Mouse (Mus musculus): ENCODE measurements around the gene Fyb2. TPM values are rescaled to one million over a fixed set of nuclear protein-coding genes. Genes with fewer than 3 reads are reported as not detected.

The Fyb2 gene
- not detected in 2 replicates for total RNA-seq (2023)

DNA sequence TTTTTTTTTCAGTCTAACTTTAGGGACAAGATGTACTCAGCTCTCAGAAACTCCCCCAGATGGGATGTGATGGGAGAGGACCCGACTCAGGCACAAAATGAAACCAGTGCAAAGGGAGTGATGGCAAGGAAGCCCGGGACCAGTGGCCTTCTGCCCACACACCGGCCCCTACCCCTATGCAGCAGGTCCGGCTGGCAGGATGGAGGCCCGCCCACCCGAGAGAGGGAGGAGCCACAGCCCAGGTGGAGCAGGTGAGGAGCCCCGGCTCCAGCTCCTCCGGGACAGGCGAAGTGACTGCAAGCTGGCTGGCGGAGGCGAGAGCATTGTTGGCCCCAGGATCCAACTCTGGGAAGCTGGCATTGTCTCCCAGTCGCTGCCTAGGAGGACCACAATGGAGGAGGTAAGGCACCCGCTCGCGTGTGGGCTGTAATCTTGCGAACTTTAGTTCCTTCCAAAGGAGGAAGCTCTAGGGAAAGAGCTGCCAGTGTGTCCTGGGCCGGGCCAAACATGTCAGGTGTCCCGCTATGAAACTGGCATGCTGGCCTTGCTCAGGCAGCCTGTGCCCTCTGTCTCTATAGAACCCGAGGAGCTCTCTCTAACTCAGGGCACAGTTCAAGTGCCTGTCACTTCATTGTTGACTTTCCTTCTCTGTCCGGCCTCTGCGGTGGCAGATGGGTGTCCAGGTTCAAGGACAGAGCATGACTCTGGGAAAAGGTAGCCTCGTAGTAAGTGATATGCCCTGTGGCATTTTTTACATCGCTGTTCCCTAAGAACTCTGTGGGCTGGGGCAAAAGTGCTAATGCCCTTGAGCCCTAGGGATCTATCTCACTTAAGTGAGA lies at the start of gene Fyb2:
Gene Fyb2, plus strand, starts transcription at position 166 of the 839 bp plus-strand sequence.

GRCm38 (mm10) chr4:104876323-104876722 lies 36.9 kb upstream of the Fyb2 start, which contains the start of gene C8a:
Gene C8a (minus strand): TSS chr4:104876398.

Other genes starting within 250 kb of the Fyb2 start
- not detected in 2 replicates for gene C8b, start 147.1 kb upstream of the Fyb2 start, total RNA-seq (2023)
- not detected in 2 replicates for gene Gm17662, start 56.1 kb upstream of the Fyb2 start, total RNA-seq (2023)
- gene C8a, start 37.1 kb upstream of the Fyb2 start, total RNA-seq (2023), result not detected in 2 replicates
- gene Prkaa2, start 196.4 kb downstream of the Fyb2 start, total RNA-seq (2023), result 0.06 TPM in 1 of 2 replicates, not detected in the other
- gene Plpp3, start 243.9 kb downstream of the Fyb2 start, total RNA-seq (2023), result 0.28 TPM in 1 of 2 replicates, not detected in the other

Measured in neutrophil, adult 65 days (primary cell).